Mouse (Mus musculus) natural killer cell, adult 2 months (primary cell): ENCODE data around the gene Ublcp1.
A peak's percentile ranks its signal among the peaks of the same experiment; 100 is the strongest.
"Not testable (repeated sequence)": the region's sequence is repeated elsewhere in the genome, so short reads cannot be mapped to it uniquely, and the experiment has no call there.

Experiments used
- DNase-seq, 2 experiments: peaks; one replicate each; pipeline ENCODE4 v3.0.0; 2022; ENCODE audit warnings: low spot score in 2 of 2

Gene Ublcp1

DNA sequence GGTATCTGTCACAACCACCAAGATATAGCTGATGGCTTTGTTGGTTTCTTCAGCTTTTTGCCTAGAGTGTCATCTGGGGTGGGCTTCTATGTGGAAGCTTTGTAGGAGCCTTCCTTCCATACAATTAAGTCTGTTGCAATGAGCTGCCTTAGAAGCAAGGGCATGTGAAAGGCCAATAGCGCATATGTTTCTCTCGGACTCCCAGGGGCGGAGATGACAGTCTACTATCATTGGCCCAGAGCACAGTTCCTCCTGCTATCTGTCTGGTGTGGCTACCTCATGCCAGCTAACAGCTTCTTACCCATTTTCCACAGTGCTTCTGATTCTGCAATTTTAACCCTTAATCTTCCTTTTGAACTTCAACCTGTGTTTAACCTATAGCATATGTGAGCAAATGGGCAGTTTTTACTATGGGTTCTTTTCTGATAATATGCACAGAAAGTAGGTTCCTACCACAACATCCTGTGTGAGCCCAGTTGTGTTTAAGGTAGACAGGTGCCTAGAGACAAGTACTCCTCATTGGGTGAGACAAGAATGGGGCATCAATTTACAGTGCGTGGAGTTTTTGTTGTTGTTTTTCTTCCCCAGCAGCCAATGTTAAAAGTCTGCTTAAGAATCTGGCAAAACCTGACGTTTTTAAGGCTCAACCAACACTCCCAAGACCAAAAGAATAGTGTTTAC lies 24.5 kb upstream of the Ublcp1 start:
- DNase-seq: no peak

DNA sequence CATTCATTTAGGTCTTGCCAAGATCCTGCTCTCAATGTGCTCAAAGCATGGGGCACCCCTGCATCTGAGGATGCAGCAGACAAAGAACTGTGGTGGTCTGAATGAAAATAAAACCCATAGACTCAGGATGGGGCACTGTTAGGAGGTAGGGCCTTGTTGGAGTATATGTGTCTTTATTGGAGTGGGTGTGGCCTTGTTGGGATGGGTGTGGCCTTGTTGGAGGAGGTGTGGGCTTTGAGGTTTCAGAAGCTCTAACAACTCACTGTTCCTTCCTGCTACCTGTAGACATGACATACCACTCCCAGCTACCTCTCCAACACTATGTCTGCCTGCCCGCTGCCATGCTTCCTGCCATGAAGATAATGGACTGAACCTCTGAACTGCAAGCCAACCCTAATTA lies 18.8 kb upstream of the Ublcp1 start:
- DNase-seq: no peak

DNA sequence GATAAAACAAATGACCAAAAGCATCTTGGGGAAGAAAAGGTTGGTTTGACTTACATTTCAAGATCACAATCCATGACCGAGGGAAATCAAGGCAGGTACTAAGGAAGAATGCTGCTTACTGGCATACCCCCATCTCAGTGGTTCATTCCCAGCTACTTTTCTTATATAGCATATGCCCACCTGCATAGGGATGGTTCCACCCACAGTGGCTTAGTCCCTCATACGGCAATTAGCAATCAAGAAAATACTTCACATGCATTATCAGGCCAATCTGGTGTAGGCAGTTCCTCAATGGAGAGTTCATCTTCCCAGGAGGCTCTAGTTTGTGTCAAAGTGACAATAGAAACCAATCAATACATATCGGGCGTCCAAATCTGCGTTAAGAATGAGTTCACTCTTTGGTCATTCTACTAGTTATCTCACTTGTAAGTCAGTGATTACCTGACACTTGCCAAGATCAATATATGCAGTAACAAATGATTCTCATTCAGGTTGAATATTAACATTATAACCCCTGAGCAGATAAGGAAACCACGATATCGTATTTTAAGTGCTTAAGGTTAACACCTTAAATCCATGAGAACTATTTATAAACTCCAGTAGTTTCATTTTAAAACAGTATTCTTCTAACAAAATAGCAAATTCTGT lies 14.9 kb upstream of the Ublcp1 start:
- no peak for DNase-seq

DNA sequence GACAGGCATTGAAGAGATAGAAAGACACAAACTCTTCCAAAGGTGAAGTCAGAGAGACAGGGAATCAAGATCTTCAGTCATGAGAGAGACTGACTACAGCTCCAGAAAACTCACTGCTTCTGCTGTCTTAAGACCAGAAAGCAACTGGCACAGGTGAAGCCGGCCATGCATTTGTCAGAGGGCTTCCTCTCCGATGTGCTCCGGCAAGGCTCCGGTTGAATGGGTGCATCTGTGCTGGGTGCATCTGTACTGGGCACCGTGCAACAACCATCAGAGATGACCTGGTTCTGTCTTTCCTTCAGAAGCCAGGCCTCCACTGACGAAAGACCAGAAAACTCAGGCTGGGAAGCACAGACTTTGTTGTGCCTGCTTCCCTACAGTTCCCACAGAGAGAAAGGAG lies 9.9 kb upstream of the Ublcp1 start:
- DNase-seq: no peak

DNA sequence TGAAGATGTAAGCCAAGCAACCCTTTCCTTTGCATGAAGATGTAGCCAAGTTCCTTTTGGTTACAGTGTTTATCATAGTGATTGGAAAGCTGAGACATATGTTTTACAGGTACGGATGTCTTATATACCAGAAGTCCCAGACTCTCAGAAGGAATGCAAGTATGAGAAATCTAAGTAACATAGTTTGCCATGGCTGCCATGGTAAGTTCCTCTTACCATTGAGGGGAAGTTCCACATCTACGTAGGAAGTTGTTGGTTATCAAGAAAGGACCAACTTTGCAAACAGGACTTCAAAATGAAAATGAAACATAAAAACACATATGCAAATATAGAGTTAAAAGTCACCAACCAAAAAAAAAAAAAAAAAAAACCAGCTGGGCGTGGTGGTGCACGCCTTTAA lies 8.1 kb upstream of the Ublcp1 start:
- DNase-seq: no peak

DNA sequence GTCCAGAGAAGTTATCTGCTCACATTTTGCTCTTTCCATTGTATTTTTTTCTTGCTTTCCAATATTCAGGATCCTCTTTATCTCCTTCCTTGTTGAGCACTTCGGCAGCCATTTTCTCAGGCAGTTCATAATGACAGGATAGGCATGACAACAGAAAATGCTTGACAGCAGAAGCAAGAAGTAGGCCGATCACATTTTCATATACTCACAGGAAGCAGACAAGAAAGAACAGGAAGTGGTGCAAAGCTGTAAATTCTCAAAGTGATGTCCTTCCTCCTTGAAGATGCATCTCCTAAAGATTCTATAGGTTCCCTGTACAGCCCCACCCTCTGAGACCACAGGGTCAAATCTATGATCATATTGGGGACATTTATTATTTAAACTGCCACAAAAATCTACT lies 6.1 kb upstream of the Ublcp1 start:
- DNase-seq: no peak

DNA sequence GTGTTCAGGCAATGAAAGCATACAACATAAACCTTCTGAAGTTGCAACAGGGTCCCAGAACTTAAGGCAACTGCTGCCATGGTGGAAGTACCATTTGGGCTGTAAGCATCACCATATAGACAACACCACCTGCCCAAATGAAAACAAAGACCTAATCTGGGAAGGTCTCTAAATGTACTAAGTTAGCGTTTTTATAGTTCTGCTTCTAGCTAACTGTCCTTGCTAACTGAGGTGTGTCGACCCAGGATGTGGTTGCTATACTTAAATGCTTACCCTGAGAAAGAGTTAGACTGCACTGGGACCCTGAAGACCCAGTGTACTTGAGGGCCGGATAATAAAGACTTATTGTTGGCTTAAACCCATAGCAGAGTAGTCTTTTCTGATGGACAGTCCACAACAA lies 5.2 kb upstream of the Ublcp1 start:
- DNase-seq: peak in 1 of 2 experiments; percentile 57

DNA sequence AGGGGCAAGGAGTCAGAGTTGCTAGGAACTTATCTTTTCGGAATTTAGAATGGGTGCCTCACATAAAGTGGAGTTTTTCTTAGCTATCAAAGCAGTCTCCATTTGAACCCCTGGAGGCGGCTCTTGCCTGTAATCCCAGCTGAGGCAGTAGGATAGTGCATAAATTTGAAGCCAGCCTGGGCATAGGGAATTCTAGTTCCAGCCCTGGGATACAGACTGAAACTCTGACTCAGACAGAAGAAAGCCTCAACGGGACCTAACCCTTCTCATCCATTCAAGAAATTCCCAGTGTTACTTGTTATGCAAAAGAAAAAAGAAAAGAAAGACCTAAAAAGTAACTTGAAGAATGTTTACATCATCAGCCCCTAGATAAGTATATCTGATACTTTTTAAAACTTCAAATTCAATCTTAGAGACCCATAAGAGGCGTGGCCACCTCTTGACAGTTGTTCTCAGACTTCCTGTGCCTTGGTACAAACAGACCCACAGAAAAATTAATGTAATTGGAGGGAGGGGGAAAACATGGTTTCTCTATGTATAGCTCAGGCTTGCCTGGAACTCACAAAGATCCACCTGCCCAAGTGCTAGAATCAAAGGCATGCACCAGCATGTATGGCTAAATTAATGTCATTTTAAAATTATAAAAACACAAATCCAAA lies 1.2 kb upstream of the Ublcp1 start:
- DNase-seq: no peak

DNA sequence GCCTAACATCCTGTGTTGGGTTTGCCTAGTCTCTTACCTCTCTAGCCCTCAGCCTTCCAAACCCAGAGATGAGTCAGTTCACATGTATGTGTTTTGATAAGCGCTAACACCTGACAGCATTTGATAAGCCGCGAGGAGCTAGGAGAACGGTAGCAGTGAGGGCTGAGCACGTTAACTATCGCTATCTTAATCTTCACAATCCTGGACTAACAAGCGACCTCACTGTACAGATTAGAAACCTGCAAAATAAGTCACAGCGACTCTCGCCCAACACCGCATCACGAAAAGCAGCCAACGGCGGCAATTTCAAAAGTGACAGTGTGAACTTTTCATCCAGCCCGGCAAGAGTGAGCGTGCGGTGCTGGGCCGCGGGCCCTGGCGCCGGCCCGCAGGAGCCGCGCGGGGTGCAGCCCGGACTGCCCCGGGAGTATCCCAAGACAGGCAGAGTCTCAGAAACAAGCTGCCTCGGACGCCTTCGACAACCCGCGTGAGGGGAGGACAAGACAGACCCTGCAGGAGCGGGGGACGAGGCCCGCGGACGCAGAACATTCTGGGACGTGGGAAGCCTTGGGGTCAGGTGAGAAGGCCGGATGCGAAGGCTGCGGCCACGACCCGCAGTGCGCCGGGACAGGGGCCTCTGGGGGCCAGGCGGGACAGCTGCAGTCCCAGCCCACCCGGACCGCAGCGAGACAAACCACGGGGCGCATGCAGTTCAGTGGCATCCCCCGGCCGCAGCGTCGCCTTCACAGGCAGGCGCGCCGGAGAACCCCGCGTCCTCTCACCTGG lies 459 bp downstream of the Ublcp1 start:
- DNase-seq: peak; percentile 57 to 63

DNA sequence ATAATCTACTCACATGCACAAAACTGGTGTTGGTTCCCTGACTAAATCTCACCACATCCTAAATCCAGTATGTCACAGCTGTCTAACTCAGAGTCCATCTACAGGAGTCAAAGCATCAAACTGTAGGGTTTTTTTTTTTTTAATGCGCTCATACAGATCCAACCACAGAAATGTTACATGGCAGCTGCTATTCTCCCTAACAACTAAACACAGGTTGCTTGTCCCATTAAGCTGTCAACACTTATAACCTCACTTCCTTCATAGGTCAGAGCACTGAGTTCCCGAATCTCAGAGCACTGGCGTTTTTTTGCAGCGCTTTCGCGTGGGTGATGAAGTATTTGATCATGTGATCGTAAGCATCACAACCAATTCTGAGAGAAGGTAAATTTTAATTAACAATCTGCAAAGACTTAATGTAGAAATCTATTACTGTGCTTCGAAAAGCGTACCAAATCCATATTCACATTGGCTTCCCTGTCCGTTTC lies 1.9 kb downstream of the Ublcp1 start:
- DNase-seq: peak in 1 of 2 experiments; percentile 33

DNA sequence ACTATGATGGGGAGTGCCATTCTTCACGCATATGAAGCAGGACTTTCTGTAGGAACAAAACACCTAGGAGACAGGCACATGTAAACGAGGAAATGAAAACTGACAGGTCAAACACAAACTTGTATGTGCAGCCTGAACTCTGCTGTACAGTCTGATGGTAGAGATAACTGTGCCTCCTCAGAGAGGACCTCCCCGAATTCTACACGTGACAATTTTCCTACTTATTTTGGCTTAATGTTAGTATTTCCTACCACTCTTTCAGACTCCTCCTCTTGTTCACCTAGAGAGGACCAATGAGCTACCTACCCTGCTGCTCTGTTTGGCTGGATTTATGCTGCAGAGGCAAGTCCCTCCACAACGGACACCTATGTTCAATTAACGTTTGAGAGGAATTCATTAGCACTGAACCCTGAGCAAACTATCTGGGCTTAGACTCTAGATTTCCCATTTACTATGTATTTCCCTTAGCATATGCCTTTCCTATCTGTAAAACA lies 3.3 kb downstream of the Ublcp1 start:
- peak; percentile 27 for DNase-seq

DNA sequence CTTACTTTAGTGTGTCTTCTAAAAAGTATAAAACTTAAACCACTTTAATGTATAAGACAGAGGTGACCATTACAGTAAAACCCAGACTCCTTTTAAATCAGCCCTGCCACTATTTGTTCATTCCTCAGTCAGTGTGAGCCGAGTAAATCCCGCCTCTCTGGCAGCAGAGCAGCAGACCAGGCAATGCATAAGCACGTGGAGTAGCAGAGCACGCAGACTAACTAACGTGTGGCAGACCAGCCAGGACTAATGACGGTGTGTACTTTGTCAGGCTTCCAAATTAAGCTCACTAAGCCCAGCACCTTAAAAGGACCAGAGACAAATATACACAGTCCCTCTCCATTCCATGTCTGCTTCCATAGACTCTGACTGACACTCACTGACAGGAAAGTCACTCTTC lies 8.8 kb downstream of the Ublcp1 start:
- no peak for DNase-seq

DNA sequence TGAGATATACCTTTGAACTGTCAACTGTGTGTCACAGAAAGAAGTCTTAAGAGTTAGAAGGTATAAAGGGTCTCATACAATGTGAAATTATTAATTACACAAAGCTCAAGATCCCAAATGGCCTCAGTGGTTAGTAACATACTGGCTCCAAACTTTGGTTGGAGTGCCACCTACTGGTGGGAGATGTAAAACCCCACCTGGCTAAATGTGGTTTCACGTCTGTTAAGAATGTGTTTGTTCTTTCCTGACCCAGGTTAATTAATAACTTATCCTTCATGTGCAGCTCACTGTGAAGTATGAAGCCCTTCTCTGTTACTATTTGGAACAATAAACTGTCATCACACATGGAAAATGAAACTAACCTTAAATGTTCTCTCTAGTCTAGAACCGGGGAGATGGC lies 16.9 kb downstream of the Ublcp1 start:
- DNase-seq: peak; percentile 42 to 61

DNA sequence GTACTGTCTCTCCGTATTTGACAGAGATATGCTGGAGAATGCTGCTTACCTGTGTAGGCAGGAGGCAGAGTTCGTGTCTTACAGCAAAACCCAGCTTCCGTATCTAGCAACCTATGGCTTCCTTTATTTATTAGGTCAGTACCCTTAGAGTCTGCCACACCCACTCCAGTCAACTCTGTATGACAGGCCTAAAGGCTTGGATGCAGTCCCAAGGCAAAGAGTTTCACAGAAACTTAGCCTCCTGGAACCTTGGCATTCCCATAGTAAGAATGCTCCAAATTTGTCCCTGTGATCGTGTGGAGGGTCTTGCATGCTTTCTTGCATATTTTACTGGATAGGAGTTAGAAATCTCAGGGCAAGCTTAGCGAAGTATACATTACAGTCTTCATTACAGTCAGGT lies 18.3 kb downstream of the Ublcp1 start:
- DNase-seq: not testable (repeated sequence)

DNA sequence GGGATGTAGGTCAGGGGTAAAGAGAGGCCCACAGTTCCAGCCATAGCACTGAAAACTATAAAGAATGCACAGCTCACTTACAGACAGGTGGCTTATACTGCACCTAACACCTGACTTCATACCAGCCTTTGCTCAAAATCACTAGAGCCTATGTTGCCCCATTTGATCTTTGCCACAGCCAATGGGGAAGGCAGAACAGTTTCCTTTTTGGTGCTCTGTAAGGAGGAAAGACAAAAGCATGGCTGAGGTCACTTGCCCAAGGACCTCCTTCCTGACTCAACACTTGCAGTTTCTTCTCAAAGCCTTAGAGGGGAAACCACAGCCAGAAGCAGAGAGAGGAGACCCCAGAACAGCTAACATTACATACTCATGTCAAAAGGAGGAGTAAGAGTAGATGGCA lies 19.3 kb downstream of the Ublcp1 start:
- no peak for DNase-seq

DNA sequence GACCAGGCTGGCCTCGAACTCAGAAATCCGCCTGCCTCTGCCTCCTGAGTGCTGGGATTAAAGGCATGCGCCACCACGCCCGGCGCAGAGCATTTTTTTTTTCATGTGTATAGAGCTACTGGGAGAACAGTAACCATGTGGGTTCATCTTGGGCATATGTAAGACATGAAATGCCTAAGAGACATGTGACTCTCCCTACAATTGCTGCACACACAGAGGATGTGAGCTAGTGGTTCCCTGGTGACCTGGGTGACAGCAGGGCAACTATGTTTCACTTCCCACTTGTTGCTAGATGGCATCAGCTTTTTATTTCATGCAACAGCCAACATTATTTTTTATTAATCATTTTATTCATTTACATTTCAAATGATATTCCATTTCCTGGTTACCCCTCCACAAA lies 32.5 kb downstream of the Ublcp1 start:
- DNase-seq: no peak

DNA sequence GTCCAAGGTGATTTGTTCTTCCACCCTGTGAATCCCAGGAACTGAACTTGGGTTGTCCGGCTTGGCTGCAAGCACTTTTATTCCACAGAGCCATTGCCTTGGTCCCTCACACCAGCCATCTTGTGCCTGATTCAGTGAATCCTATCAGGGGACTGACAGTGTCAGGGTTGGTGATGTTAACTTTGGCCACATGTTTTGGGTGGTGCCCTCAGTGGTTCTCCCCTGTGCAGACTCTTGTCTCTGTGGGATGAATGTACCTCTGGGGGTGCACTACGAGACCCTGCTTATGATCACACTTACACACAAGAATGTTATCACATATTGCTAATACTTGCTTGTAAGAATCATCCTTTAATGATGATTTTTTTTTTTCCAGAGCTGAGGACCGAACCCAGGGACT lies 40.3 kb downstream of the Ublcp1 start:
- DNase-seq: no peak

DNA sequence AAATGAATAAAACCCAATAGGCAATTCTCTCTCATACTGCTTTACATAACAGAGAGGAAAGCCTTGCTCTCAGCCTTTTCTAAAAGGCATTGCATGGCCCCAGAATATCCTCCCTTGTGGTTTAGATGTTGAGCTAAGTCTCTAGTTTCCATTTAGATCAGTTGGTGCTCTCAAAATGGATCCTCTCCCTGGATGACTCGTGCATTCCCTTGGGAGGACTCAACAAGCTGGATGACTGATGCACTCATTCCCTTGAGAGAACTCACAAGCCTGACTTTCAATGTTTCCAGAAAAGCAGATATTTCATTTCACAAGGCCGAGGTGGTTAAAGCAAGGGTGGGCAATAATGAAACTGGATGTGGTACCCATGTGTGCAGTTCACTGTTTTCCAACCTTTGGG lies 42.3 kb downstream of the Ublcp1 start:
- DNase-seq: no peak

DNA sequence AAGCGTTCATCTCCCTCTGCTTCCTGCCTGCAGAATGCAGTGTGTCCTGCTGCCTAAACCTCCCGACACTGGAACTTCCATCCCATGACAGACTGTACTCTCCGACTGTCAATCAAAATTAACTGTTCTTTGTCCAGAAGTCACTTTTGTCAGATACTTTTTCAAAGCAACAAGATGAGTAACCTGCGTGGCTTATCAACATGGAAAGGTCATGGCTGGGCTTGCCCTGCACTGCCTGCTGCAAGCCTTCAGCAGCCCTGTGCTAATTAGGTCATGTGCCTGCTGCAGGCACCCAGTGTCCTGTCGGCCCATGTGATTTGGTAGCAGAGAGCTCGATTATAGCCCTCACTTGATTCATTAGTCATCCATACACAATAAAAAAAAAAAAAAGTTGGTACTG lies 44.7 kb downstream of the Ublcp1 start:
- DNase-seq: no peak

DNA sequence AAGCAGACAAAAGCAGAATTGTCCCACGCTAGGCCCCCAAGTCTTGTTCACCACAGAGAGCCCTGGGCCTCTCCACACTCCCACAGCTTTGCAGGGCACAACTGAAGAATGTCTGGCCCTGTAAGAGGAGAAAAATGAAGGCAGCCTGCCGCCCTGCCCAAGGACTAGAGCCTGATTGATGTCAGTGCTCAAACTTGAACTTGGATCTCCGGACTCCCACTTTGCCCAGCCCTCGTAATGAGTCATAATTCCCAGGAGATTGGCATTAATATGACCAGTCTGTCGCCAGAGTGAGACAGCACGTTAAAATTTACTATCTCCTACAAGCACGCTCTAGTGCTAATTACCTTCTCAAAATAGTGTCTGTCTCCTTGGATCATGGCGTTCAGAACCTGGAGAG lies 45.3 kb downstream of the Ublcp1 start:
- DNase-seq: no peak

DNA sequence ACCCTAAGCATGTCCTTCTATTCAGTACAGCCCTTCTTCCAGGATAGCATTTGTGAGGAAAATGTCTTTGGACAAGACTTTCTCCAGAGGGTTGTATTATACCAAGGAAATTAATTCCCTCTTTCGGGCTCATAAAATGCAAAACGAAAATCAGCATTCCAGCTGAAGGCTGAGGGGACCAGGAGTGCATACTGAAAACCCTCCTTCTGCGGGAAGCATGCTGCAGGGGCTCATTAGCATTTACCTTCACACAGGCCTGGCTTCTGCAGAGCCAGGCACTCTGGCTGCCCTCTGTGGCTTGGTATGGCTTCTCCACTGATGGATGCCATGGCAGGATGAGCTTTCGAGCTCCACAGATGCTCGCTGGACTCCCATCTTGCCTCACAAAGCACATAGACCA lies 46.3 kb downstream of the Ublcp1 start:
- no peak for DNase-seq

DNA sequence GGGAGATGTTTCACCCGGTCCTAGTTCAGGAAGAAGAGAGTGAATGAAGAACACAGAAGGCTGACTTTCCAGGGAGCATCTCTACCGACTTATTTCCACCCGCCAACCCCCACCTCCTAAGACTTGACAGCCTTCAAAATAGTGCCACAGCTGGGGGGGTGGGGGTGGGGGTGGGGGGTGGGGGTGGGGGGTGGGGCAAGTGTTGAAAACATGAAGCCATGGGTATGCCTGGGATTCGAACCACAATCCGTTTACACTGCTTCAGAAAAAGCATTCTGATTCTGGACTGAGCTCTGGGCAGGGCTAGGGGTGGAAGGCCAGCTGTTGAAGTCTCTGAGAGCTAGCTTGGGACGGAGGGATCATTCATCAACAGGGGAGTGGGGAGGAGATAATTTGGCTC lies 47.0 kb downstream of the Ublcp1 start:
- DNase-seq: no peak
